Mouse (Mus musculus) urinary bladder, adult 2 months (tissue): ENCODE measurements around the gene Hirip3. TPM values are rescaled to one million over a fixed set of nuclear protein-coding genes. Genes with fewer than 3 reads are reported as not detected.

Experiments used
- DNase-seq: peaks from one replicate; pipeline ENCODE4 v3.0.0; 2022; ENCODE audit warnings: low spot score
- polyA plus RNA-seq: library from polyadenylated mRNA; depleted of rRNA; stranded (reverse); fragments of >200 nt; gene quantifications from 2 replicates; pipeline ENCODE4 v1.2.3, GENCODE M21; 2012; rRNA removed

Hirip3 gene
- polyA plus RNA-seq, 1 experiment: 18.0 TPM

DNA sequence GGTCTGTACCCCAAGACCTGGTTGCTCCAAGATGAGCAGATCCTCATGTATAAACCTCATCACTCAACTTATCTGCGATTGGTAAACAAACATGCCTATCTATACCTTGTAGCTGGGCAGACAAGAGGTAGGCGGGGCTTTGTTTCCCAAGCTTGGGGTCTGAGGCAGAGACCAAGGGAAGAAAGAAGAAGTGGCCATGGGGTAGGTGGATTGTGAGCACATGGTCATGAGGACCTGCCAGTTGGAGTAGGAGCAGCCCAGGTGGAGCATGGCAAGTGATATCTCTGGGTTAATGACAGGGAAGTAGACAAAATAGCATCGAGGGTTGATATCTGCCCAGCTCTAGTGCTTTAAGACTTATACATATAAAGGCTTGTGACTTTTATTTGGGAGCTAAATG lies 53.1 kb downstream of the Hirip3 start:
- DNase-seq: no peak

Other genes with a start within 250 kb of the Hirip3 start
- gene Nupr1, start 231.1 kb upstream of the Hirip3 start, polyA plus RNA-seq: 67.1 and 82.3 TPM in 2 replicates
- 24.5 and 27.7 TPM in 2 replicates for gene Sgf29, start 212.7 kb upstream of the Hirip3 start, polyA plus RNA-seq
- gene Sult1a1, start 185.5 kb upstream of the Hirip3 start, polyA plus RNA-seq: 28.5 and 29.2 TPM in 2 replicates
- gene Bola2, start 166.6 kb upstream of the Hirip3 start, polyA plus RNA-seq: 32.6 and 37.6 TPM in 2 replicates
- 19.3 and 22.5 TPM in 2 replicates for gene Slx1b, start 166.2 kb upstream of the Hirip3 start, polyA plus RNA-seq
- 34.8 and 39.4 TPM in 2 replicates for gene Coro1a, start 154.2 kb upstream of the Hirip3 start, polyA plus RNA-seq
- 214 TPM in 2 replicates for gene Mapk3, start 102.4 kb upstream of the Hirip3 start, polyA plus RNA-seq
- gene Gdpd3, start 95.6 kb upstream of the Hirip3 start, polyA plus RNA-seq: 15.7 and 28.5 TPM in 2 replicates
- gene Ypel3, start 85.0 kb upstream of the Hirip3 start, polyA plus RNA-seq: 188 and 213 TPM in 2 replicates
- 1.3 and 1.4 TPM in 2 replicates for gene Tbx6, start 80.5 kb upstream of the Hirip3 start, polyA plus RNA-seq
- gene Ppp4c, start 69.5 kb upstream of the Hirip3 start, polyA plus RNA-seq: 106 and 121 TPM in 2 replicates
- 2.4 and 2.9 TPM in 2 replicates for gene Fam57b, start 64.3 kb upstream of the Hirip3 start, polyA plus RNA-seq
- gene 4930451I11Rik, start 30.3 kb upstream of the Hirip3 start, polyA plus RNA-seq: not detected in 2 replicates
- not detected in 2 replicates for gene Doc2a, start 14.6 kb upstream of the Hirip3 start, polyA plus RNA-seq
- gene Ino80e, start 405 bp downstream of the Hirip3 start, polyA plus RNA-seq: 42.3 and 46.0 TPM in 2 replicates
- gene Taok2, start 22.7 kb downstream of the Hirip3 start, polyA plus RNA-seq: 55.8 and 65.4 TPM in 2 replicates
- 41.3 and 46.0 TPM in 2 replicates for gene Tmem219, start 60.9 kb downstream of the Hirip3 start, polyA plus RNA-seq
- gene Kctd13, start 66.9 kb downstream of the Hirip3 start, polyA plus RNA-seq: 16.3 and 16.4 TPM in 2 replicates
- gene Asphd1, start 87.6 kb downstream of the Hirip3 start, polyA plus RNA-seq: not detected in 2 replicates
- gene Sez6l2, start 88.6 kb downstream of the Hirip3 start, polyA plus RNA-seq: 0.65 and 0.72 TPM in 2 replicates
- 118 and 119 TPM in 2 replicates for gene Cdipt, start 113.9 kb downstream of the Hirip3 start, polyA plus RNA-seq
- gene Cdiptos, start 114.1 kb downstream of the Hirip3 start, polyA plus RNA-seq: 2.2 and 2.7 TPM in 2 replicates
- gene Mvp, start 152.6 kb downstream of the Hirip3 start, polyA plus RNA-seq: 46.2 and 52.7 TPM in 2 replicates
- gene Pagr1b, start 154.5 kb downstream of the Hirip3 start, polyA plus RNA-seq: 2.8 and 3.2 TPM in 2 replicates
- 16.4 and 18.2 TPM in 2 replicates for gene Pagr1a, start 155.4 kb downstream of the Hirip3 start, polyA plus RNA-seq
- 66.3 and 76.5 TPM in 2 replicates for gene Gm42742, start 159.1 kb downstream of the Hirip3 start, polyA plus RNA-seq
- 9.7 and 10.2 TPM in 2 replicates for gene Prrt2, start 159.2 kb downstream of the Hirip3 start, polyA plus RNA-seq
- gene Maz, start 165.1 kb downstream of the Hirip3 start, polyA plus RNA-seq: 72.0 and 72.5 TPM in 2 replicates
- 2.3 and 2.7 TPM in 2 replicates for gene Kif22, start 180.5 kb downstream of the Hirip3 start, polyA plus RNA-seq
- 0.15 and 0.34 TPM in 2 replicates for gene Zg16, start 225.4 kb downstream of the Hirip3 start, polyA plus RNA-seq
- 4.4 and 6.0 TPM in 2 replicates for gene AI467606, start 229.4 kb downstream of the Hirip3 start, polyA plus RNA-seq